Mouse (Mus musculus) cerebellum, adult 2 months (tissue): Measurements from ENCODE around the gene Ehd1.

Experiments used
- CTCF ChIP-seq: fragments of 200-500 bp; IDR thresholded peaks from 2 replicates; pipeline ENCODE4 v1.5.1; 2011; ENCODE audit warnings: low read depth, mild to moderate bottlenecking, control low read depth, low read length, moderate library complexity, borderline replicate concordance; ENCODE audit not compliant: insufficient read depth
- POLR2A ChIP-seq: fragments of 200-500 bp; IDR thresholded peaks from 2 replicates; pipeline ENCODE4 v1.6.1; 2011; ENCODE audit warnings: low read length, control low read depth, borderline replicate concordance; ENCODE audit not compliant: insufficient read depth

GRCm38 (mm10) chr19:6253021-6253420 lies 23.5 kb upstream of the Ehd1 start:
- TF ChIP-seq POLR2A (no peak), CTCF (no peak)
